In the genomic region with DNA sequence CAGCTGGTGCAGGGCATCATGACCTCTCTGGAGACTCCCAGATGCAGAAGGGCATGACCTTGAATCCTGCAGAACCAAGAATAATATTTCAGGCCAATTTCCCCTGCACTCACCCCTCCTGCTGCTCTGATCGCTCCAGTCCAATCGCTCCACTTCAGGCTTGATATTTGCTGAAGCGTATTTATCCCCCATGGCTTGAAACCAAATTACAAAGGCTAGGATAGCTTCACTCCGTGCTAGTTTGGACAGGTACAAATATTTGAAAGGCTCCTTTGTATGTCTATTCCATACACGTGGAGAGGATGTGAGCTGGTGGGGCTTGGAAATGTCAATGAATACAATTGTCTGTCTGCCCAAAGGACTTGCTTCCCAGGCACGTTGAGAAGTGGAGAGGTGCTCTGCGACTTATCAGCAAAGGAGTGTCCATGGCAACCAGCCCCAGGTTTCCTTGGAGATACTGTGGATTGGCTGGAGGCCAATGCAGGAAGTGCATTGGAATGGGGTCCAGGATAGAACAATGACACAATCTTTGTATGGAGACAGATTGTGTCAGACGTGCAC, we compare ENCODE assay signal across 8 mouse cellular contexts.
DNase-seq lines count a peak whose midpoint lies in the region; ATAC-seq lines count a peak whose summit lies in the region.

No protein-coding gene starts in this region.

- 53% methylated on average over 8 of the region's 8 CpGs for WGBS in kidney, embryonic 15.5 days
- WGBS in forebrain, embryonic 10.5 days: 50% methylated on average over 8 of the region's 8 CpGs
- WGBS in hindbrain, embryonic 16.5 days: 6% methylated on average over 8 of the region's 8 CpGs
- 46% methylated on average over 8 of the region's 8 CpGs for WGBS in liver, embryonic 11.5 days

- H3K4me3 ChIP-seq in kidney, embryonic 15.5 days (replicated peaks): no peak overlapping the region
- no peak overlapping the region for H3K4me3 ChIP-seq in forebrain, embryonic 10.5 days
- no peak overlapping the region for H3K4me3 ChIP-seq in hindbrain, embryonic 16.5 days (ENCODE audit: low read length)
- H3K4me3 ChIP-seq in liver, embryonic 11.5 days (ENCODE audit: low read depth, low read length): no peak overlapping the region

- H3K27me3 ChIP-seq in kidney, embryonic 15.5 days: no peaks in the 10 kb centered on the region
- H3K27me3 ChIP-seq in forebrain, embryonic 10.5 days (ENCODE audit: poor library complexity, severe bottlenecking): no peaks in the 10 kb centered on the region
- H3K27me3 ChIP-seq in hindbrain, embryonic 16.5 days (replicated peaks; ENCODE audit: control insufficient read depth, insufficient read depth, low read length): no peaks in the 10 kb centered on the region
- no peaks in the 10 kb centered on the region for H3K27me3 ChIP-seq in liver, embryonic 11.5 days (replicated peaks; ENCODE audit: control insufficient read depth, insufficient read depth, low read length)

- H3K9me3 ChIP-seq in kidney, embryonic 15.5 days (replicated peaks): no peaks in the 10 kb centered on the region
- H3K9me3 ChIP-seq in forebrain, embryonic 10.5 days: no peaks in the 10 kb centered on the region
- H3K9me3 ChIP-seq in hindbrain, embryonic 16.5 days (ENCODE audit: control insufficient read depth, low read length): no peaks in the 10 kb centered on the region
- no peaks in the 10 kb centered on the region for H3K9me3 ChIP-seq in liver, embryonic 11.5 days (ENCODE audit: control insufficient read depth, low read length)

- no peak overlapping the region for H3K9ac ChIP-seq in kidney, embryonic 15.5 days
- H3K9ac ChIP-seq in hindbrain, embryonic 16.5 days (ENCODE audit: low read depth, low read length): no peak overlapping the region
- no peak overlapping the region for H3K9ac ChIP-seq in liver, embryonic 11.5 days (ENCODE audit: low read depth, low read length)

- no peak for DNase-seq in kidney, adult 9 months
- DNase-seq in forebrain, embryonic 10.5 days (ENCODE audit: extremely low spot score, low spot score): peak; percentile 36
- no peak for DNase-seq in liver, embryonic 11.5 days (ENCODE audit: low spot score)
- DNase-seq in right cerebral cortex, postnatal 14 days: peak; percentile 45
- no peak for DNase-seq in urinary bladder, postnatal 10 days (ENCODE audit: low spot score)
- no peak for DNase-seq in thymus, postnatal 36 days

- H3K27ac ChIP-seq in kidney, embryonic 15.5 days: no peak overlapping the region
- H3K27ac ChIP-seq in forebrain, embryonic 10.5 days: peak overlapping the region; percentile 15; the same call in 1 of the 2 replicates
- H3K27ac ChIP-seq in hindbrain, embryonic 16.5 days (ENCODE audit: low read depth, low read length): peak overlapping the region; percentile 68
- H3K27ac ChIP-seq in liver, embryonic 11.5 days (ENCODE audit: low read depth, low read length): no peak overlapping the region

- 0 out of 2 replicates have a peak, but pooled peaks cover 3% of the 10 kb centered on the region for H3K4me1 ChIP-seq in kidney, embryonic 15.5 days
- H3K4me1 ChIP-seq in forebrain, embryonic 10.5 days: peaks cover 9% of the 10 kb centered on the region
- H3K4me1 ChIP-seq in hindbrain, embryonic 16.5 days (ENCODE audit: control insufficient read depth, insufficient read depth, low read depth, low read length): peaks cover 11% of the 10 kb centered on the region
- no peaks in the 10 kb centered on the region for H3K4me1 ChIP-seq in liver, embryonic 11.5 days (replicated peaks; ENCODE audit: control insufficient read depth, insufficient read depth, low read length)

- H3K36me3 ChIP-seq in kidney, embryonic 15.5 days: no peaks in the 10 kb centered on the region
- no peaks in the 10 kb centered on the region for H3K36me3 ChIP-seq in forebrain, embryonic 10.5 days (replicated peaks)
- no peaks in the 10 kb centered on the region for H3K36me3 ChIP-seq in hindbrain, embryonic 16.5 days (ENCODE audit: control insufficient read depth, insufficient read depth, low read length)
- no peaks in the 10 kb centered on the region for H3K36me3 ChIP-seq in liver, embryonic 11.5 days (ENCODE audit: control insufficient read depth, insufficient read depth, low read length)

- ATAC-seq in kidney, embryonic 15.5 days (replicated peaks; ENCODE audit: low FRiP score): 0 out of 2 replicates have a peak, but pooled peaks have one; percentile 36
- ATAC-seq in hindbrain, embryonic 16.5 days: peak; percentile 97
- ATAC-seq in liver, embryonic 11.5 days (replicated peaks; ENCODE audit: low FRiP score): peak; percentile 23; the same call in 1 of the 2 replicates

- H3K4me2 ChIP-seq in kidney, embryonic 15.5 days: no peak overlapping the region
- peak overlapping the region; percentile 16; the same call in 1 of the 2 replicates for H3K4me2 ChIP-seq in hindbrain, embryonic 16.5 days (ENCODE audit: low read length)
- no peak overlapping the region for H3K4me2 ChIP-seq in liver, embryonic 11.5 days

Comparison
In these comparisons a context has a peak if more than half of its experiments do, and no peak if none do; other contexts are left out.
1. ATAC-seq: peak in every context shown above with its lines; median percentile 97 in hindbrain, embryonic 16.5 days; 36 in kidney, embryonic 15.5 days; 23 in liver, embryonic 11.5 days.
2. H3K27ac ChIP-seq: peak in forebrain, embryonic 10.5 days (single experiment) and hindbrain, embryonic 16.5 days (single experiment); none in kidney, embryonic 15.5 days (single experiment) and liver, embryonic 11.5 days (single experiment).
3. DNase-seq: peak in forebrain, embryonic 10.5 days (single experiment) and right cerebral cortex, postnatal 14 days (single experiment); none in kidney, adult 9 months (single experiment), liver, embryonic 11.5 days (single experiment), urinary bladder, postnatal 10 days (single experiment) and thymus, postnatal 36 days (0 of 2).